Mouse (Mus musculus): Measurements from ENCODE around the gene Psme2.

Psme2 gene

DNA sequence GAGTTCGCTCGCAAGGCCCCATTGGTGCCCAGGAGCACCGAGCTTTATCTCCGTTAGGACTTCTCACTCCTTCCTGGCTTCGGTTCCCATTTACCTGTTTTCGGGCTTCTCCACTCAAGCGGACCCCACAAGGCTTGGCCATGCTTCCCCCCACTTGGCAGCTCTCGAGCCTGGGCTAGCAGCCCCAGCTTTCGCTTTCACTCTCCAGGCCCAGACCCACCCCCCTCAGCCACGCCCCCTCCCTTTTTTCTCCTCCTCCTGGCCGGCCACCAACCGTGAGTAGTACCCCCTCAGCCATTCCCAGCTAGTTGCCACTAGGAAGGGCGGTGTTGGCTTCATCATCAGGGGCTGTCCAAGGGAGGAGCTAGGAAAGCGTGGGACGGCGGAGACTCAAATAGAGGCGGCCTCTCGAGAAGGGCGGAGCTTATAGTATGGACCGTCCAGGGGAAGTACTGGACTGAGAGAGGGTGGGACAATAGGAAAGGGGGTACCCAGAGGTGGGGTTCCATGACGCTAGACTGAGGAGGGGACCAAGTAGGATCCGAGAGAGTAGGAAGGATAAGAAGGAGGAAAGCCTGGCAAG is at the start of gene Psme2:
Gene Psme2, minus strand, starts transcription at position 366 of the 583 bp plus-strand sequence.
- peak; percentile 97 for DNase-seq (ENCODE audit: low read depth)

GRCm38 (mm10) chr14:55637795-55638194 is 46.9 kb upstream of the Psme2 start, which contains the start of gene Gm49378:
Gene Gm49378 (minus strand): TSS chr14:55637895.
- no peak for DNase-seq (ENCODE audit: low read depth)

DNA sequence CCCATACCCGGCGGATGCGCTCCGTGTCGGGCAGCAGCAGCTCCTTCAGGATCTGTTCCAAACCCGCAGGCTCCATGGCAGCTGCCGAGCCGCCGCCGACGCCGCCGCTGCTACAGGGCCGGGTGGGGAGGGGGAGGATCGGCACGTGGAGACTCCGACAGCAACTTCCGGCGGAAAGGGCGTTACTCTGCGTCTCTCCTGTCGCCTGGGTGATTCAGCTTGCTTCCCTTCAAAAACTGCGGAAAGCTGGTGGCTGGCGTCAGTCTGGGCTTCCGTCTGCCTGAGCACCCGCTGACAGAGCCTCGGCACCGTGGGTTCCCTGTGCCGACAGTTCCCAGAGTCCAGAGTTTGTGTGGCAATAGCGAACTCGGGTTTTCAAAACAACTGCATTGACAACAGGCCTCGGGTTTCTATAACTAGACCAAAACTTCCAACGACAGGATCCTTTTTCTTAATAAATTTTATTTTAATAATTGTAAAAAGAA is 44.7 kb upstream of the Psme2 start, which contains the start of gene Ipo4:
Gene Ipo4, minus strand, starts transcription at position 435 of the 485 bp plus-strand sequence.
- DNase-seq (ENCODE audit: low read depth) = peak; percentile 87

DNA sequence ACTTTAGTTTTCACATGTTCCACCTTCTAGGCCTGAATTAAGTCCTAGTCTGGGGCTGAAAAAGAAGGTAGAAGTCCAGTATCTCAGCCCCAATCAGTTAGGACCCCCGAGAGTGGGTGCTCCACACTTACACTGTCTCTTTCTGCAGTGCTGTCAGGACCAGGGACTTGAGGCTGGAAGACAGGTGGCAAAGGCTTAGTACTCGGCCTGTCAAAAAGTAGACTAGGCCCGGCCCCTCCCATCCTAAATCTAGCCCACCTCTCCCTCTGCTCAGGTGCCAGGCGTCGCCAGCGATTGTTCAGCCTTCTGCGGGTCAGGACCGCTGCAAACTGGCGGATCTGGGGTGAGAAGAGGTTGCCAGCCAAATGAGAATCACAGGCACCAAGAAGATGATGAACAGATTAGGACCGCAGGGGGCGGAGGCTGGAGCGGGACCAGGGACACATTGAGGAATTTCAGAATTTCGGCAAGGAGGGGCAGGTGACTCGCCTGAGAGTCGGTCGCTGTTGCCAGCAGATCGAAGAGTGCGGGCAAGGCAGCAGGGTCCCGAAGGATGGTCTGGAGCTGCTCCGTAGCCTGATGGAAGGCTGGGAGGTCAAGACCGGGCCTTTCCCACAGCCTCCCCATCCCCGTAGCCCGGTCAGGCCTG is 44.1 kb upstream of the Psme2 start:
- DNase-seq (ENCODE audit: low read depth) = no peak

DNA sequence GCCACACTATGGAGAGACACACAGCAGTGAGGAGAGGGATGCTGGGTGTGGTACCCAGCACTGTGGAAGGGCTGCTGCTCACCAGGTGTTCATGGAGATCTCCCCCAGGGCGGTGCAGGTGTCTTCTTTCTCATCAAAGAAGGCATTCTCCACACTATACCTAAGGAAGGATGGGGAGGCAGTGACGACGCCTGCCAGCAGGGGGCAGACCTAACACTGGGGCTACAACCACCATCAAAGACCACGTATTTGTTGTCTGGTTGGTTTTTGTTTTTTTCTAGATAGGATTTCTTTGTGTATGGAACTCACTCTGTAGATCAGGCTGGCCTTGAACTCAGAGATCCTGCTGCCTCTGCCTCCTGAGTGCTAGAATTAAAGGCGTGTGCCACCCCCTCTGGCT is 38.4 kb upstream of the Psme2 start:
- DNase-seq (ENCODE audit: low read depth) = no peak

DNA sequence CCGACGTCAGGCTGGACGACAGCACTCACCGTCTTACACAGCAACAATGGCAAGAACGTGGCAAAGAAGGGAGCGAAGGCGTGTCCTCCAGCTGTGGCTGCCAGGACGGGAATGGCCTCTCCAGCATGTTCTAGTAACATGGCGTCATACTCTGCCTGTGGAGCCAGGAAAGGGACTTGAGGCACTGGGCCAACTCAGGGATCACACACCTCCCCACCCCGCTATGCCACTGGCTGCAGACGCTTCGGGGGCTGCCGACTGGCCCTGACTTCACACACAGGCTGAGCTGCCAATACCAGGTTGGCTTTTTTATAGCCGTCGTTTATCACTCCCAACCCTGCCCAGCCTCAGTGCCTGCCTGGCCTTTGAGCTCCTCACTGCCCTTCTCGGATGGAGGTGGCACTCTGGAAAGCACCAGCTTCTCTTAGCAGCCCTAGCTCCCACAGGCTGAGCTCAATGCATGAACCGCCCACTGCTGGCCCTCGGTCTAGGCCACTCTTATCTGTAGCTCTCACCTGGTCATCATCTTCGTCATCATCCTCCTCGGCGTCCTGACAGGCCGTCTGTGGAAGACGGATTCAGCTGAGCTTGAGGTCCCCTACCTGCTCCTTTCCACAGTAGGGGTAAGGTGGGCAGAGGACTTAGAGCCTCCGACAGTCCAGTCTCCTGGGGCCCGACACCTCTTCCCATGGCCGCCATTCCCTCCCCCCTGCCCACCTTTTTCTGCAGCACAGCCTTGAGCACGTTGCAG is 37.3 kb upstream of the Psme2 start:
- DNase-seq (ENCODE audit: low read depth) = no peak

DNA sequence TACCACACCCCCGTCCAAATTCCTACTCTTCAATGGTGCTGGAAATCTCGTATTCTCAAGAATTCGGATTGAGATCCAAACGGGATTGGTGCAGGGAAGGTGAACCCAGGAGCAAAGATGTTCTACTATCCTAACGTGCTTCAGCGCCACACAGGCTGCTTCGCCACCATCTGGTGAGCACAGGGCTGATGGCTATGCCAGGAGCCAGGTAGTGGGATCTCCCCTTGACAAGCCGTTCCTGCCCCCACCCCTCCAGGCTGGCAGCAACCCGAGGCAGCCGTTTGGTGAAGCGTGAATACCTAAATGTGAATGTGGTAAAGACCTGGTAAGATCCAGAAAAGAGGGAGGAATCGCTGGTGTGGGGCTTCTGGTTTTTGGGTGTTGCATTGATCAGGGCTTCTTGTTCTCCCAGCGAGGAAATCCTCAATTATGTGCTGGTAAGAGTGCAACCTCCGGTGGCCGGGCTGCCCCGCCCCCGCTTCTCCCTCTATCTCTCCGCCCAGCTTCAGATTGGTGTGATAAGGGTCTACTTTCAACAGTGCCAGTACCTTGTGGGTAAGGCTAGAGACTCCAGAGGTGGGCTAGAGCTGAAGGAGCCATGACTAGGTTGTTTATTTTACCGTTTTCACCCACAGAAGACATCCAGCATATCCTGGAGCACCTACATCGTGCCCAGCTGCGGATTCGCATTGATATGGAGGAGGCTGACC is 27.7 kb upstream of the Psme2 start:
- no peak for DNase-seq (ENCODE audit: low read depth)

DNA sequence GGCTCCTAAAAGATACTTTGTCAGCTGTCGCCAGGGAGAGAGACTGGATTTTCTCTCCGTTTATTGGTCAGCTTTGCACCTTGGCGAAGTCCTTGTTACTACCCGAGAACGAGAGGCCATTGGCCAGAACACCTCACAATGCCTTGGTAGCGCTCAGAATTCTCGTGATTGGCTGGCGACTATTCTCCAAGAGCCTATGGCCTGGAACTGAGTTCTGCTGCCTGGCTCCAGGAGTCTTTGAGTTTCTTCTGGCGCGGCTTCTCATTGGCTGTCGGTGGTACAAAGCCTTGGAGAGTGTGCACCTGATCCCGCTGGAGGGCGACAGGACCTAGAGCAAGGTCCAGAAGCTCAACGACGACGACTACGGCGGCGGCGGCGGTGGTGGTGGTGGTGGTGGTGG is 26.9 kb upstream of the Psme2 start, which contains the start of gene Rec8:
Gene Rec8, plus strand, starts transcription at position 216 of the 400 bp plus-strand sequence.
- no peak for DNase-seq (ENCODE audit: low read depth)

DNA sequence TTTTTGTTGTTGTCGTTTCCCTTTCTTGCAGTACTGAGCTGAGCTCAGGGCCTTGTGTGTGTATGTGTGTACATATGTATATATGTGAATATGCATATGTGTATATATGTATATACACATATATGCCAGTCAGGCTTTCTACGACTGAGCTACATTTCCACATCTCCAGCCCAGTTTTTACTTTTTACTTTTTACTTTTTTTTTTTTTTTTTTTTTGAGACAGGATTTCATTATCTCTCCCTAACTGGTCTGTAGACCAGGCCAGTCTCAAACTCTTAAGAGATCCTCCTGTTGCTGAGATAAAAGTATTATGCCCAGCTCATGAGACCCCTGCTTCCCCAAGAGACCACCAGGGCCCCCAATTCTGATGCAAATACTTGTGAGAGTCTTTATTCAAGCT is 25.9 kb upstream of the Psme2 start:
- no peak for DNase-seq (ENCODE audit: low read depth)

DNA sequence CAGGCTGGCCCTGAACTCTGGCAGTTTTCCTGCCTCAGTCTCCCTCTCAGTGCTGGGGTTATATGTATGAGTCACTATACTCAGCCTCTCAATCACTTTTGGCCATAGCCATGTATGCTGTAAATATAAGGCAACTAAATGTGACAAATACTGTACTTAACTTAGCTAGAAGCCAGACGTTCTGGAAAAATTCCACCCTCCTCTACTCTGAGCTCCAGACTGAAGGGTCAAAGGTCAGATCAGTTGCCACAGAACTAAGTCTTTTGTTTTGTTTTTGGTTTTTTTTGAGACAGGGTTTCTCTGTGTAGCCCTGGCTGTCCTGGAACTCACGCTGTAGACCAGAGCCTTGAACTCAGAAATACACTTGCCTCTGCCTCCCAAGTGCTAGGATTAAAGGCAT is 25.0 kb upstream of the Psme2 start:
- no peak for DNase-seq (ENCODE audit: low read depth)

- no peak for DNase-seq (ENCODE audit: low read depth)
These were observed 23.8 kb upstream of the Psme2 start for GRCm38 (mm10) chr14:55614565-55615178.

DNA sequence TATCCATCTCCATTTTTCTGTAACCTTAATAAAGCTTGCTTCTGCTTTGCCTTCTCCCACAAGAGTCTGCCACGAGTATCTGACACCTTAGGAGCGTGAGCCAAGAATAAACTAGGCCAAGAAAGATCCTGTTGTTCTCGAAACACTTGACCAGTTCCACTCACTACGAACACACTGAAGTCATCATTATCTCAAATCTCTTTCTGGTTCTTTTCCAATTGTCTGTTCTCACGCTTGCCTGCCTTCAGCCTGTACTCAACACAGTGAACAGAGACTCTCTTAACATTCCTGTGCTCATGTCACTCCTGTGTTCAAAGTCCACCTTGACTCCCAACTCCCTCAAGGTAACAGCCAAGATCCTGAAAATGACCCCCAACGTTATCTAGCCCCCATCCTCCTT is 22.4 kb upstream of the Psme2 start:
- DNase-seq (ENCODE audit: low read depth) = no peak

GRCm38 (mm10) chr14:55608339-55608738 is 17.4 kb upstream of the Psme2 start:
- no peak for DNase-seq (ENCODE audit: low read depth)

- DNase-seq (ENCODE audit: low read depth) = no peak
These were observed 15.0 kb upstream of the Psme2 start for GRCm38 (mm10) chr14:55605743-55606459.

DNA sequence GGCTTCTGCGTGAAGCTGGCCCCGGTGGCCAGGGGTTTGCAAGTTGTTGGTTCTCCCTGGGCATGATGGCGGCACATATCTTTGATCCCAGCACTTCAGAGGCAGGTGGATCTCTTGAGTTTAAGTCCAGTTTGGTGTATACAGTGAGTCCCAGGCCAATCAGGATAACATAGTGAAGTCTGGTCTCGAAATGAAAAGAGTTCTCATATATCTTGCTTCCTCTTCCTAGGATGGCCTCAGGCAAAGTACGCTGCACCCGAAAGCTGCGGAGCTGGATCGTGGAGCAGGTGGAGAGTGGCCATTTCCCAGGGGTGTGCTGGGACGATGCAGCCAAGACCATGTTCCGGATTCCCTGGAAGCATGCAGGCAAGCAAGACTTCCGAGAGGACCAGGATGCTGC is 13.9 kb upstream of the Psme2 start:
- DNase-seq (ENCODE audit: low read depth) = no peak

DNA sequence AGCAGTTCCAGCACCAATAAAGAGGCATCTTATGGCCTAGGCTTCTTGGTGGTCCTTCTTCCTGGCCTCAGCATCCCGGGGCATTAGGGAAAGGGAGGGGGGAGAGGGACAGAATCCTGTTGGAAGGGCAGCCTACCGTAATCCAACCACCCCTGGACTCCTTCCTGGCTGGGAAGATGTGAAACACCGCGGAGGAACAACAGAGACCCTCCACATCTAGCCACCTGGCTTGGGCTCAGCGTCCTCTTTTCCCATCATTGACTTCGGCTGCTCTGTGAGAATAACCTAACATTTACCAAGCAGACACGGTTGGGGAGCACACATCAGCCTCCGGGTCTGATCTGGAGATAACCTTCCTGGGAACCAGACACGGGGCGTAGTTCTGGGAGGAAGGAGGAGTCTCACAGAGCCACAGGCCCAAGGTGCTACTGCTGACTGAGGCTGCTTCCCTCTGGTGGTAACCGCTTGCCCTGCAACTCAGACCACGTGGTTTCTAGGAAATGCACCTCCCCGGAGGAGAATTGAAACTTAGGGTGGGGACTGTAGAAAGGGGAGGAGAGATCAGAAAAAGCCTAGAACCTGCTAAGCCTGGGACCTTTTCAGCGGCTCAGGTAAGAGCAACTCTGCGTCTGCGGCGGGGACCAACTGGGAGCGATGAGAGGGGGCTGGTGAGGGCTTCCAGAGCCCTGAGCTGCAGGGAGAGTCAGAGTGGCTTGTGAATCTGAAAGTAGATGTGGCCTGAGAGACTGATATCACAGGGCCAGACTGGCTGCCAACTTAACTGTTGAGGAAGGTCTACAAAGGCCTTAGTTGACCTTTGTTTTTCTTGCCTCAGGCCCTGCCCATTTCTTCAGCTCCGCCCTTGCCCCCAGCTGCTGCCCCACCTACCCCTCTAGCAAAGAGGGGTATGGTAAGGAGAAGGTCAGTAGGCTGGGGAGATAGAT is 13.0 kb upstream of the Psme2 start:
- peak; percentile 98 for DNase-seq (ENCODE audit: low read depth)

DNA sequence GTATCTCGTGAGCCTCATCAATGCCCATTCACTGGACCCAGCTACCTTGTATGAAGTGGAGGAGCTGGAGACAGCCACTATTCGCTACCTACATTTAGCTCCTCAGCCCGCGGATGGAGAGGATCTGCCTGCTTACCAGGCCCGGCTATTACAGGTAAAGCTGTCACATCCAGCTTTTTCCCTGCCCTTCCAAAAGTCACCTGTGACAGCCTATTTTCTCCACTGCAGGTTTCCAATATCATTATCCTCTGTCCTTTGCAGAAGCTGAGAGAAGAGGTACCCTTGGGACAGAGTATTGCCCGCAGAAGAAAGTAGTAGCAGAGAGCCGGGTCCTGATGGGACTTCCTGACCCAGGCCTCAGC is 12.3 kb upstream of the Psme2 start, which contains the start of gene Irf9:
Gene Irf9, plus strand, starts transcription at position 301 of the 362 bp plus-strand sequence.
- no peak for DNase-seq (ENCODE audit: low read depth)

DNA sequence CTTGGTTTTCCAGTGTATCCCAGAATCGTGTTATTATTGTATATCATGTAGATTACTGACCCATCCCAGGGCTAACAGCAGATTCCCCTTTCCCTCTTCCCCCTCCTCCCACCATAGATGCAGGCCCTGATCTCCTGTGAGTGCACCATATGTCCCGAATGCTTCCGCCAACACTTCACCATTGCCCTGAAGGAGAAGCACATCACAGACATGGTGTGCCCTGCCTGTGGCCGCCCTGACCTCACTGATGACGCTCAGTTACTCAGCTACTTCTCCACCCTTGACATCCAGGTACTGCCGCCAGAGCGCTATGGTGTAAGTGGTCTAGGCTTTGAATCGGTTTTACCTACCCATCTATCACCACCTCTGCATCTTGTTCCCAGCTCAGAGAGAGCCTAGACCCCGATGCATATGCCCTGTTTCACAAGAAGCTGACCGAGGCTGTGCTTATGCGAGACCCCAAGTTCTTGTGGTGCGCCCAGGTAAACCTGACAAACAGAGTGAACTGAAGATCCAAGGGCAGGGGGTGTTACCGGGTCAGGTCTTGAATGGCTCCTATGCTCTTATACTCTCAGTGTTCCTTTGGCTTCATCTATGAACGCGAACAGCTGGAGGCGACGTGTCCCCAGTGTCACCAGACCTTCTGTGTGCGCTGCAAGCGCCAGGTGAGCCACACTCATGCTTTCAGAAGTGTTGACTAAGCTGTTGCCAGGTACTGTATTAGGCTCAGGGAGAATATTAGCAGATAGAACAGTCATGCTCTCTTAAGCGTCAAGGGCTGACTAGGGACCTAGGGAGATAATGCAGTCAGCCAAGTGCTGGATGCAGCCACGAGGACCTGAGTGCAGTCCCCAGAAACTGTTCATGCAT is 7.8 kb upstream of the Psme2 start:
- DNase-seq (ENCODE audit: low read depth) = no peak

All from fibroblast of lung, adult 2 months (primary cell).